Mouse (Mus musculus): ENCODE measurements around the gene Izumo1r. TPM values are rescaled to one million over a fixed set of nuclear protein-coding genes. Genes with fewer than 3 reads are reported as not detected.
A peak's percentile ranks its signal among the peaks of the same experiment; 100 is the strongest.
"Not testable (repeated sequence)": the region's sequence is repeated elsewhere in the genome, so short reads cannot be mapped to it uniquely, and the experiment has no call there.

Izumo1r gene
- total RNA-seq, 2 experiments from 2014 or later, result not detected

- ATAC-seq (replicated peaks; ENCODE audit: low FRiP score, poor library complexity, severe bottlenecking), result no peak
These were observed 4.2 kb upstream of the Izumo1r start for GRCm38 (mm10) chr9:14907816-14908415.

- ATAC-seq (replicated peaks; ENCODE audit: low FRiP score, poor library complexity, severe bottlenecking), result no peak
These were observed 2.2 kb upstream of the Izumo1r start for GRCm38 (mm10) chr9:14905956-14906355.

- ATAC-seq (replicated peaks; ENCODE audit: low FRiP score, poor library complexity, severe bottlenecking), result no peak
These were observed 1.2 kb upstream of the Izumo1r start for GRCm38 (mm10) chr9:14904741-14905475.

GRCm38 (mm10) chr9:14903006-14903405 is 743 bp downstream of the Izumo1r start:
- no peak for ATAC-seq (replicated peaks; ENCODE audit: low FRiP score, poor library complexity, severe bottlenecking)

GRCm38 (mm10) chr9:14902416-14902815 is 1.3 kb downstream of the Izumo1r start:
- ATAC-seq (replicated peaks; ENCODE audit: low FRiP score, poor library complexity, severe bottlenecking), result no peak

- ATAC-seq (replicated peaks; ENCODE audit: low FRiP score, poor library complexity, severe bottlenecking), result no peak
These were observed 2.0 kb downstream of the Izumo1r start for GRCm38 (mm10) chr9:14901757-14902156.

GRCm38 (mm10) chr9:14897102-14897501 is 6.6 kb downstream of the Izumo1r start:
- ATAC-seq (replicated peaks; ENCODE audit: low FRiP score, poor library complexity, severe bottlenecking), result no peak

- no peak for ATAC-seq (replicated peaks; ENCODE audit: low FRiP score, poor library complexity, severe bottlenecking)
These were observed 8.4 kb downstream of the Izumo1r start for GRCm38 (mm10) chr9:14895237-14895835.

GRCm38 (mm10) chr9:14894628-14895027 is 9.1 kb downstream of the Izumo1r start:
- no peak for ATAC-seq (replicated peaks; ENCODE audit: low FRiP score, poor library complexity, severe bottlenecking)

- ATAC-seq (replicated peaks; ENCODE audit: low FRiP score, poor library complexity, severe bottlenecking), result no peak
These were observed 10.4 kb downstream of the Izumo1r start for GRCm38 (mm10) chr9:14893388-14893787.

- no peak for ATAC-seq (replicated peaks; ENCODE audit: low FRiP score, poor library complexity, severe bottlenecking)
These were observed 11.9 kb downstream of the Izumo1r start for GRCm38 (mm10) chr9:14891891-14892290.

GRCm38 (mm10) chr9:14890699-14891098 is 13.1 kb downstream of the Izumo1r start:
- no peak for ATAC-seq (replicated peaks; ENCODE audit: low FRiP score, poor library complexity, severe bottlenecking)

GRCm38 (mm10) chr9:14888671-14889070 is 15.1 kb downstream of the Izumo1r start:
- no peak for ATAC-seq (replicated peaks; ENCODE audit: low FRiP score, poor library complexity, severe bottlenecking)

GRCm38 (mm10) chr9:14887787-14888382 is 15.9 kb downstream of the Izumo1r start:
- 0 out of 2 replicates have a peak, but pooled peaks have one; percentile 52 for ATAC-seq (replicated peaks; ENCODE audit: low FRiP score, poor library complexity, severe bottlenecking)

GRCm38 (mm10) chr9:14885954-14886353 is 17.8 kb downstream of the Izumo1r start:
- no peak for ATAC-seq (replicated peaks; ENCODE audit: low FRiP score, poor library complexity, severe bottlenecking)

GRCm38 (mm10) chr9:14885151-14885550 is 18.6 kb downstream of the Izumo1r start:
- ATAC-seq (replicated peaks; ENCODE audit: low FRiP score, poor library complexity, severe bottlenecking), result no peak

GRCm38 (mm10) chr9:14884641-14885040 is 19.1 kb downstream of the Izumo1r start:
- no peak for ATAC-seq (replicated peaks; ENCODE audit: low FRiP score, poor library complexity, severe bottlenecking)

GRCm38 (mm10) chr9:14876566-14876965 is 27.2 kb downstream of the Izumo1r start:
- not testable (repeated sequence) for ATAC-seq (replicated peaks; ENCODE audit: low FRiP score, poor library complexity, severe bottlenecking)

GRCm38 (mm10) chr9:14875743-14876507 is 27.8 kb downstream of the Izumo1r start:
- ATAC-seq (replicated peaks; ENCODE audit: low FRiP score, poor library complexity, severe bottlenecking), result no peak
